Mouse (Mus musculus): Measurements from ENCODE around the gene Zfp956.

Gene Zfp956

GRCm38 (mm10) chr6:47974599-47974998, 21.4 kb downstream of the Zfp956 start:
- DNase-seq, result no peak

DNA sequence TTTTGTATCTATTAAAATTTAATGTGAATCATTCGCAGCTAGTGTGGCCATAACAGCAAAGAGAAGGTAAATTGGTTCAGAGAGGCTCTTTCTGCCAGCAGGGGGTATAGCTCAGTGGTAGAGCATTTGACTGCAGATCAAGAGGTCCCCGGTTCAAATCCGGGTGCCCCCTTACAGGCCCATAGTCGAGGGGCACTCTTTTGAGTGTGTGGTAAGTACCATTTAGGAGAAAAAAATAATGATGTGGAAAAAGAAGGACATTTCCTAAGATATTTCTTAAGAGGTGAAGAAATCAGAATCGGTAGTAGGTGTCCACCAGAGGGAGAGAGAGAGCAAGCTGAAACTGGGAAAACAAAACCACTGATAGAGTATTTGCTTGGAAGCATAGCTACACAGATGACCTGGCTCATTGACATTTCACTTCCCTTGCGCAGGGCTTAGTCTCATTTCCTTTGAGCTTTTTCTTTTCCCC, 25.7 kb downstream of the Zfp956 start:
- peak; percentile 79 for DNase-seq

DNA sequence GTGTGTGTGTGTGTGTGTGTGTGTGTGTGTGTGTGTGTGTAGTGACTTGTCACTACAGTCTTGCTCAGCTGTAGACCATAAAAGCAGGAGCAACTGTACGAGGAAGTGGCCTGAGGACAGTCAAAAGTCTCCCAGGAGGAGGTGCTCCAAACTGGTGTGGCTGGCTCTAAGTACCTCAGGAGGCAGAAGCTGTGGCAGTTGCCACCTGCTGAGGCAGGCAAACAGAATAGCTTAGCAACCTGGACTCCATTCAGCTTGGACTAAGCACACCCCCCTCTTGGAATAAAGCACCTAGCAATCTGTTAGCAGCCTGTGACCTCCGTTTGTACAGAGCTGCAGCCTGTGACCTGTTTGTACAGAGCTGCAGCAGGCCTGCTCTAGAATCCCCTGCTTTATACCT, 30.7 kb downstream of the Zfp956 start:
- DNase-seq, result peak; percentile 33

- no peak for DNase-seq
Measured at GRCm38 (mm10) chr6:47995661-47996060, 42.5 kb downstream of the Zfp956 start.

GRCm38 (mm10) chr6:48010727-48011126, 57.5 kb downstream of the Zfp956 start:
- no peak for DNase-seq

All from cerebellum, adult 9-11 months (tissue).